Mouse (Mus musculus): ENCODE results near the gene Asic2.

DNA sequence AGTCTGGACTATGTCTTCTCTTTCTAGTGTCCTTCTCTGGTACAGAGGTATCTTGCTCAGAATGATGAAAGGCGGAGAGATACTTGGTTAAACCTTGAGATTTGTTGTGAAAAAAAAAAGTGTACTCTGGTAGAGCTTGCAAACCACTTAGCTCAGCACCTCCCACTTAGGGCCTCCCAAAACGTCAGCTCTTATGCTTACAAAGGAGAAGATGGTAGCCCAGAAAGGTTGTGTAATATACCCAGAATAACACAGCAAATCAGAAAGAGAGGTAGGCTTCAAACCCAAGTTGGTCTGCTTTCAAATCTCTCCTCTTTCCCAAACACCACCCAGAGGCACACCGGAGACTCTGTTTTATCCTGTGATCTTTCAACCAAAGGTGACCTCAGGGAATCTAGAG, 936.1 kb downstream of the Asic2 start:
- TF ChIP-seq POLR2A (IDR thresholded peaks at IDR 0.05; ENCODE audit: extremely low read depth, insufficient read depth, low read length) (no peak), CTCF (IDR thresholded peaks at IDR 0.05; ENCODE audit: low read depth, low read length) (no peak)

Measured in liver, adult 2 months (tissue).